In the genomic region with DNA sequence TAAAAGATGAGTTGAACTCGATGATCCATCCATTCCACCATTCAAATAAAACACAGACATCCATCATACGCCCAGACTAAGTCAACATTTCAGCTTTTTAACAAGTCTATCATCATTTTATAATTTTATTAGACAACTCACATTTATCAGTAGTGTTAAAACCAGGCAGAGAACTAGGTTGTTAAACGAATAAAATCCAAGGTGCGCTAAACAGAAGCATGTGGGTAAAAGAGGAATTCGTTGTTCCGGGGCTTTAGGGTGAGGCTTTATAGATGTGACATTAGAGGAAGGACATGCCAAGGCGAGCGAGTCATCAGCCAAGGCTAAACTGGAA, we compare ENCODE assay signal across 7 mouse cellular contexts. TPM values are rescaled to one million over a fixed set of nuclear protein-coding genes. Genes with fewer than 3 reads are reported as not detected.
DNase-seq lines count a peak whose midpoint lies in the region; ATAC-seq and TF ChIP-seq lines count a peak whose summit lies in the region.

No protein-coding gene starts in this region.

- no peak for TF ChIP-seq POLR2A in thymus, adult 2 months (IDR thresholded peaks at IDR 0.05; ENCODE audit: control insufficient read depth, extremely low read depth, insufficient read depth, low read length, poor library complexity)

- 12% methylated on average over 8 of the region's 8 CpGs for WGBS in thymus, adult 2 months
- 34% methylated on average over 8 of the region's 8 CpGs for WGBS in forebrain, embryonic 14.5 days
- WGBS in liver, embryonic 16.5 days (ENCODE audit: insufficient replicate concordance): 20% methylated on average over 8 of the region's 8 CpGs

- peak overlapping the region; percentile 81 for H3K27ac ChIP-seq in thymus, adult 2 months (ENCODE audit: control insufficient read depth, insufficient read depth, low read length)
- H3K27ac ChIP-seq in forebrain, embryonic 14.5 days (ENCODE audit: low read depth, low read length): peak overlapping the region; percentile 84; the same call in 1 of the 2 replicates
- H3K27ac ChIP-seq in liver, embryonic 16.5 days (ENCODE audit: low read length): no peak overlapping the region

- H3K4me1 ChIP-seq in thymus, adult 2 months (replicated peaks; ENCODE audit: control insufficient read depth, insufficient read depth, low read length): peaks cover 5% of the 10 kb centered on the region; the same call in 1 of the 2 replicates
- H3K4me1 ChIP-seq in forebrain, embryonic 14.5 days (ENCODE audit: control insufficient read depth, insufficient read depth, low read length): no peaks in the 10 kb centered on the region
- H3K4me1 ChIP-seq in liver, embryonic 16.5 days (ENCODE audit: control insufficient read depth, low read depth, low read length): no peaks in the 10 kb centered on the region; the same call in none of the 2 replicates

- no peaks in the 10 kb centered on the region for H3K27me3 ChIP-seq in thymus, adult 2 months (ENCODE audit: control insufficient read depth, insufficient read depth, low read length)
- no peaks in the 10 kb centered on the region for H3K27me3 ChIP-seq in forebrain, embryonic 14.5 days (replicated peaks; ENCODE audit: control insufficient read depth, insufficient read depth, low read length)
- peaks cover 10% of the 10 kb centered on the region for H3K27me3 ChIP-seq in liver, embryonic 16.5 days (ENCODE audit: control insufficient read depth, insufficient read depth, low read depth, low read length)

- intact Hi-C loops in left cerebral cortex, postnatal 4 days (cut with DNase I): no loop called here

- no peaks in the 10 kb centered on the region for H3K36me3 ChIP-seq in thymus, adult 2 months (ENCODE audit: control insufficient read depth, insufficient read depth, low read length)
- no peaks in the 10 kb centered on the region for H3K36me3 ChIP-seq in forebrain, embryonic 14.5 days (ENCODE audit: control insufficient read depth, insufficient read depth, low read length)
- no peaks in the 10 kb centered on the region for H3K36me3 ChIP-seq in liver, embryonic 16.5 days (ENCODE audit: control insufficient read depth, insufficient read depth)

- no peaks in the 10 kb centered on the region for H3K9me3 ChIP-seq in forebrain, embryonic 14.5 days (replicated peaks; ENCODE audit: control insufficient read depth, low read length)
- H3K9me3 ChIP-seq in liver, embryonic 16.5 days (replicated peaks; ENCODE audit: control insufficient read depth, low read length): no peaks in the 10 kb centered on the region

- ATAC-seq in forebrain, embryonic 14.5 days: no peak
- ATAC-seq in liver, embryonic 16.5 days (ENCODE audit: low read depth): no peak

- peak overlapping the region; percentile 48 for H3K4me2 ChIP-seq in forebrain, embryonic 14.5 days (ENCODE audit: low read length)
- peak overlapping the region; percentile 92 for H3K4me2 ChIP-seq in liver, embryonic 16.5 days (ENCODE audit: low read depth, low read length)

- no peak for DNase-seq in thymus, adult 2 months
- DNase-seq in thymus, postnatal 36 days: no peak
- DNase-seq in forebrain, embryonic 14.5 days (ENCODE audit: low spot score): no peak
- no peak for DNase-seq in ovary, adult 18-20 months (ENCODE audit: low spot score)
- DNase-seq in left cerebral cortex, postnatal 4 days: no peak
- no peak for DNase-seq in layer of hippocampus, adult 18-20 months (ENCODE audit: low spot score in 2 of 2)

- peak overlapping the region; percentile 68 for H3K9ac ChIP-seq in forebrain, embryonic 14.5 days (ENCODE audit: low read length)
- peak overlapping the region; percentile 73; the same call in 1 of the 2 replicates for H3K9ac ChIP-seq in liver, embryonic 16.5 days (ENCODE audit: low read depth, low read length)

- TF ChIP-seq CTCF in thymus, adult 2 months (IDR thresholded peaks at IDR 0.05; ENCODE audit: borderline replicate concordance, control insufficient read depth, extremely low read depth, insufficient read depth, low read length, poor library complexity): no peak

- H3K4me3 ChIP-seq in thymus, adult 2 months (ENCODE audit: control insufficient read depth, insufficient read depth, low read length): peak overlapping the region; percentile 74
- peak overlapping the region; percentile 60 for H3K4me3 ChIP-seq in forebrain, embryonic 14.5 days (ENCODE audit: low read depth, low read length)
- H3K4me3 ChIP-seq in liver, embryonic 16.5 days (ENCODE audit: low read depth, low read length): peak overlapping the region; percentile 76

RNA-seq across cellular contexts. Expression of gene Ap1s2, which starts 0.8 kb away (rescaled TPM):
- 3.2 and 3.5 TPM in 2 replicates for polyA plus RNA-seq in thymus, adult 2 months (2012; rRNA removed)
- polyA plus RNA-seq in forebrain, embryonic 14.5 days (2014; fragmentation: Nextera tagmentation; extraction: Ambion mirVana): 113 and 144 TPM in 2 replicates
- 5.4 and 5.5 TPM in 2 replicates for polyA plus RNA-seq in liver, embryonic 16.5 days (2015; fragmentation: Nextera tagmentation; extraction: Ambion mirVana)
- 10 to 100 TPM; 44.9 to 48.9 TPM for total RNA-seq in left cerebral cortex, postnatal 4 days (2021)
- 10 to 100 TPM; 38.9 to 42.3 TPM for total RNA-seq in layer of hippocampus, adult 18-20 months (2021)

RNA-seq across cellular contexts. Expression of gene Zrsr2, which starts 50.5 kb away (rescaled TPM):
- 16.9 and 18.3 TPM in 2 replicates for polyA plus RNA-seq in thymus, adult 2 months (2012; rRNA removed)
- polyA plus RNA-seq in forebrain, embryonic 14.5 days (2014; fragmentation: Nextera tagmentation; extraction: Ambion mirVana): 42.3 and 43.8 TPM in 2 replicates
- polyA plus RNA-seq in liver, embryonic 16.5 days (2015; fragmentation: Nextera tagmentation; extraction: Ambion mirVana): 11.0 and 12.7 TPM in 2 replicates
- 10 to 100 TPM; 33.7 to 38.4 TPM for total RNA-seq in left cerebral cortex, postnatal 4 days (2021)
- 10 to 100 TPM; 38.9 to 54.9 TPM for total RNA-seq in layer of hippocampus, adult 18-20 months (2021)

Comparison
In these comparisons a context has a peak if more than half of its experiments do, and no peak if none do; other contexts are left out.
1. RNA of gene Ap1s2, which starts 0.8 kb away (polyA plus RNA-seq): 113 to 144 TPM in forebrain, embryonic 14.5 days; 5.4 to 5.5 TPM in liver, embryonic 16.5 days and 3.2 to 3.5 TPM in thymus, adult 2 months; every median in the first group is over 10 times any median in the second.
2. Peak in every context shown above with its lines, with median percentiles within 50 percentile points of each other: H3K4me3 ChIP-seq.